22 mouse cellular contexts compared by ENCODE assay signal in the genomic region with DNA sequence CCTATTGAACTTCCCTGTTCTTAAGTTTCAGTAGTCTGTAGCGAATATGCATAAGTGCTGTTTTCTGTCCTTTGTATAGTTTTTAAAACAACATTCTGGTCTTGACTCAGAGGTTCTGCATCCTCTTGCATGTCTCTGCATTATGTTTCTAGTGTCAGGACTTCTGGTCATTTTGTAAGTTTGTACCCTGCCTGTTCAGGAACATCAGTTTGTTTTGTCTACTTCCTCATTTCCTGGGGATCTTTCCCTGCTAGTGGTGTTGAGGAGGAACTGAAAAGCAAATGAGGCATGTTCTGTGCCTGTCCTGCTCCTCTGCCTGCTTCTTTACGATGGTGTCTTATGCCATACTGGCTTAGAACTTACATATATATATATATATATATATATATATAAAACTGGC. TPM values are rescaled to one million over a fixed set of nuclear protein-coding genes. Genes with fewer than 3 reads are reported as not detected.
DNase-seq lines count a peak whose midpoint lies in the region; ATAC-seq and TF ChIP-seq lines count a peak whose summit lies in the region.
"Had no signal": no experiment of that assay in that cellular context is flagged by ENCODE, and none has a peak within 500 bp of the region (broad histone marks: within the 10 kb centered on the region; RNA-seq: fewer than 3 reads in every experiment).

No protein-coding gene starts in this region.

- TF ChIP-seq CTCF in liver, adult 2 months (IDR thresholded peaks at IDR 0.05; ENCODE audit: low read depth, low read length), result no peak
- TF ChIP-seq CTCF in kidney, adult 2 months (conservative IDR thresholded peaks at IDR 0.05; ENCODE audit: insufficient read depth, insufficient read length, low read depth, low read length), result no peak

- DNase-seq in liver, adult 2 months (ENCODE audit: extremely low read depth, low read depth, low spot score), result peak; percentile 35
- DNase-seq in liver (no peak), A20 (ENCODE audit: low read depth, low spot score) (peak; percentile 43)
- DNase-seq in skeletal muscle tissue, adult 2 months (ENCODE audit: low read depth, low spot score), result peak; percentile 15
- no peak for DNase-seq in kidney, adult 2 months
- DNase-seq in adrenal gland, postnatal 14 days, result no peak
- DNase-seq: adrenal gland, postnatal 25 days; cerebellum, adult 9-10 months; heart, postnatal 10 days; kidney, adult 18-20 months; kidney, postnatal 14 days; layer of hippocampus, postnatal 36 days; midbrain, embryonic 14.5 days had no signal

- peaks cover 2% of the 10 kb centered on the region; the same call in 1 of the 2 replicates for H3K79me2 ChIP-seq in liver, adult 2 months (ENCODE audit: control insufficient read depth, insufficient read depth, low read length)

- ATAC-seq in common myeloid progenitor, adult 5-6 weeks (replicated peaks; ENCODE audit: low read depth, poor library complexity, severe bottlenecking), result peak; percentile 92
- ATAC-seq: forebrain, embryonic 14.5 days had no signal

- H3K27me3 ChIP-seq in liver, adult 2 months (ENCODE audit: control insufficient read depth, insufficient read depth, low read length), result no peaks in the 10 kb centered on the region
- no peaks in the 10 kb centered on the region for H3K27me3 ChIP-seq in kidney, adult 2 months (replicated peaks; ENCODE audit: control insufficient read depth, insufficient read depth, low read length)
- H3K27me3 ChIP-seq: embryonic facial prominence, embryonic 15.5 days; heart, embryonic 12.5 days; hindbrain, embryonic 12.5 days; limb, embryonic 12.5 days; neural tube, embryonic 12.5 days had no signal

- no peak overlapping the region for H3K9ac ChIP-seq in liver, adult 2 months (ENCODE audit: low read depth, low read length)
- H3K9ac ChIP-seq: embryonic facial prominence, embryonic 15.5 days; heart, embryonic 12.5 days; hindbrain, embryonic 12.5 days; limb, embryonic 12.5 days; liver, embryonic 14.5 days; neural tube, embryonic 12.5 days had no signal

- H3K4me3 ChIP-seq in liver, adult 2 months (ENCODE audit: insufficient read depth, low read depth, low read length), result no peak overlapping the region
- H3K4me3 ChIP-seq in kidney, adult 2 months (ENCODE audit: insufficient read depth, low read depth, low read length), result no peak overlapping the region
- H3K4me3 ChIP-seq: embryonic facial prominence, embryonic 15.5 days; heart, embryonic 12.5 days; hindbrain, embryonic 12.5 days; limb, embryonic 12.5 days; neural tube, embryonic 12.5 days had no signal

- no peaks in the 10 kb centered on the region for H3K4me1 ChIP-seq in liver, adult 2 months (ENCODE audit: control insufficient read depth, insufficient read depth, low read length)
- H3K4me1 ChIP-seq in kidney, adult 2 months (ENCODE audit: control insufficient read depth, insufficient read depth, low read length), result no peaks in the 10 kb centered on the region
- H3K4me1 ChIP-seq: embryonic facial prominence, embryonic 15.5 days; heart, embryonic 12.5 days; hindbrain, embryonic 12.5 days; limb, embryonic 12.5 days; neural tube, embryonic 12.5 days had no signal

- no peak overlapping the region for H3K27ac ChIP-seq in liver, adult 2 months (replicated peaks; ENCODE audit: insufficient read depth, low read depth, low read length)
- H3K27ac ChIP-seq in kidney, adult 2 months (ENCODE audit: insufficient read depth, low read depth, low read length), result no peak overlapping the region
- H3K27ac ChIP-seq: embryonic facial prominence, embryonic 15.5 days; hindbrain, embryonic 12.5 days; limb, embryonic 12.5 days; liver, embryonic 14.5 days; neural tube, embryonic 12.5 days; stomach, postnatal 0 days had no signal

- H3K36me3 ChIP-seq in liver, adult 2 months (ENCODE audit: control insufficient read depth, insufficient read depth, low read length), result peaks cover 82% of the 10 kb centered on the region
- H3K36me3 ChIP-seq in kidney, adult 2 months (ENCODE audit: control insufficient read depth, insufficient read depth, low read length), result peaks cover 19% of the 10 kb centered on the region

- TF ChIP-seq POLR2A in liver, adult 2 months (IDR thresholded peaks at IDR 0.05; ENCODE audit: extremely low read depth, insufficient read depth, low read length), result no peak
- no peak for TF ChIP-seq POLR2A in kidney, adult 2 months (IDR thresholded peaks at IDR 0.05; ENCODE audit: low read depth, low read length)

- WGBS in liver, adult 2 months, result 97% methylated on average over 2 of the region's 2 CpGs
- 93% methylated on average over 2 of the region's 2 CpGs for WGBS in kidney, adult 2 months

RNA-seq across cellular contexts. Expression of gene Wdr3, which starts 13.8 kb away (rescaled TPM):
- 10.4 and 12.4 TPM in 2 replicates for total RNA-seq in liver, adult 2 months (2014; rRNA removed)
- polyA plus RNA-seq in liver, adult 2 months (2012; rRNA removed), result 5.6 and 7.3 TPM in 2 replicates
- total RNA-seq in common myeloid progenitor, adult 5-6 weeks (2017), result 127 and 153 TPM in 2 replicates
- polyA plus RNA-seq in kidney, adult 2 months (2012; rRNA removed), result 13.3 and 18.4 TPM in 2 replicates
- 23.0 and 23.9 TPM in 2 replicates for total RNA-seq in adrenal gland, postnatal 14 days (2021)

RNA-seq across cellular contexts. Expression of gene Gdap2, which starts 13.8 kb away (rescaled TPM):
- total RNA-seq in liver, adult 2 months (2014; rRNA removed), result 24.2 and 33.0 TPM in 2 replicates
- polyA plus RNA-seq in liver, adult 2 months (2012; rRNA removed), result 21.1 and 21.9 TPM in 2 replicates
- total RNA-seq in common myeloid progenitor, adult 5-6 weeks (2017), result 22.4 and 28.3 TPM in 2 replicates
- polyA plus RNA-seq in kidney, adult 2 months (2012; rRNA removed), result 14.4 and 15.0 TPM in 2 replicates
- 19.2 and 24.9 TPM in 2 replicates for total RNA-seq in adrenal gland, postnatal 14 days (2021)

Comparison
In these comparisons a context has a peak if more than half of its experiments do, and no peak if none do; other contexts are left out.
1. DNase-seq: peak in liver, adult 2 months (single experiment), A20 (single experiment) and skeletal muscle tissue, adult 2 months (single experiment); none in liver (single experiment), kidney, adult 2 months (single experiment) and adrenal gland, postnatal 14 days (single experiment).